Mouse (Mus musculus) ZHBTc4 (cell line): ENCODE data around the gene Nipa1.

ENCODE experiments used
- DNase-seq: peaks from one replicate; pipeline ENCODE4 v3.0.0-alpha.2; 2011; ENCODE audit warnings: low read depth, low spot score

The Nipa1 gene

DNA sequence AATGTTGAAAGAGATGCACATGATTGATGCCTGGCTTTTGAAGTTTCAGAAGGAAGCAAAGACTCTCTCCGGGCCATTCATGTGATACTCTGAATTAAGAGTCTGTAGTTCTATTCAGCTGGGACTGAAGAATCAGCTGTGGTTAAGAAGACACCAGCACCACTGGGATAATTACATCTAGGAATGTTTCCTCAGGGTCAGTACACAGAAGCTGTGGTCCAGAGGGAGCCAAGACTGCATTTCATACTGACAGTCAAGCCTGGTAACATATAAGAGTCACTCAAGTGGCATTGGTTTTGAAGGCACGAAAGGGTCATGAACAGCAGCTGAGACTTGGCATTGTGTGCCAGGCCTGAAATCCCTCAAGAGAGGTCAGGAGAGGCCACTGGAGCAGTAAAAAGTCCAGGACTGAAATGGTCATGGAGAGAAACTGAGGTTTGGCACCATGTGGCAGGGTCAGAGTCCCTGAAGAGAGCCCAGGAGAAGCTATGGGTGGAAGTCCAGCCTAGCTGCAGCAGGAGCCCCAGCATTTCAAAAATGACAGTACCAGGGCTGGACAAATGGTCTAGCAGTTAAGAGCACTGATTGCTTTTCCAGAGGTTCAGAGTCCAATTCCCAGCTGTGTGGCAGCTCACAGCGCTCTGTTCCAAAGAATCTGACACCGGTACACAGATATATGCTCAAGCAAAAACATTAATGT lies 9.3 kb downstream of the Nipa1 start:
- DNase-seq: no peak

DNA sequence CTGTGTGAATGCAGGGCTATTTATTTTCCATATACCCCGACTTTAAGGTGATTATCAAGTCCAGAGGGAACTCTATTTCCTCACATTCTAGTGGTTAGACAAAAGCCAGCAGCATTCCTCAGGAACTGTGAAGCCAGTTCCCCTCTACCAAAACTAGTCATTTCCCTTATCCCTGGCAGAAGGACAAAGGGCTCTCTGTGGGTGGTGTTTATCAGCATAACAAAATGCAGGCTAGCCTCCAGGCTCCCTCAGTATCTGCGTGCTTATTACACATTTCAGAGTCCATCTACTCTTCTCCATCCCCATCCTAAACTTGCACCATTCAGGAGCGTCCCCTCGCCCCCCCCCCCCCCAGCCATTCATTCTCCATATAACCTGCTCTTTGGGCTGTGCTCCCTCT lies 20.8 kb downstream of the Nipa1 start:
- peak; percentile 83 for DNase-seq

DNA sequence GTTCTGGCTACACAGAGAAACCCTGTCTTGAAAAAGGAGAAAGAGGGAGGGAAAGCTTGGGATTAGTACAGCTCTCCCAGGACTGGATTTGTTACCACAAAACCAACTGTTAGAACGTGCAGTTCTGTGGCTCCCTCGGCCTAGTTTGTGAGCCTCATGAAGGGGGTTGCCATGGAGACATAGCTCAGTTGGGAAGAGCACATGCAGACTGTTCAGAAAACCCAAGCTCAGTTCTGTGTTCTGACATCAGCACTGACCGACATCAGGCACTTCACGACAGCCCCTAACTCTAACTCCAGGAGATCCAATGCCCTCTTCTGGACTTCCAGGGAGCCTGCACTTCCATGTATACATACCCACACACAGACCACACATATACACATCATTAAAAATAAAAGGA lies 24.7 kb downstream of the Nipa1 start:
- DNase-seq: peak; percentile 23

DNA sequence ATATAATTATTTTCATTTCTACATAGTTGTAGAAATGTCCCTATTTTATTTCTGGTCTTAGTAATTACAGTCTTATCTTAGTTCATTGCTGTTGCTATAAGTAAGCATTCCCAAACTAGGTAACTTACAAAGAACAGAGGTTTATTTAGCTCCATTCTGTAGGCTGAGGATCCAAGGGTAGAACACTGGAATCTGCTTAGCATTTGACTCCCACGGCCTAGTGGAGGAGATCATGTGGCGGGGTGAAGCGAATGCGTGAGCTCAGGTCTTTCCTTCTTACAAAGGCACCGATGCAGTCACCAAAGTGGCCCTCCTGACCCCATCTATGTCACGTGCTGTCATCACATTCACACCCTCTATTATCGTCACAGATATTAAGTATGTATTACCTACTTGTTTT lies 27.9 kb downstream of the Nipa1 start:
- no peak for DNase-seq

DNA sequence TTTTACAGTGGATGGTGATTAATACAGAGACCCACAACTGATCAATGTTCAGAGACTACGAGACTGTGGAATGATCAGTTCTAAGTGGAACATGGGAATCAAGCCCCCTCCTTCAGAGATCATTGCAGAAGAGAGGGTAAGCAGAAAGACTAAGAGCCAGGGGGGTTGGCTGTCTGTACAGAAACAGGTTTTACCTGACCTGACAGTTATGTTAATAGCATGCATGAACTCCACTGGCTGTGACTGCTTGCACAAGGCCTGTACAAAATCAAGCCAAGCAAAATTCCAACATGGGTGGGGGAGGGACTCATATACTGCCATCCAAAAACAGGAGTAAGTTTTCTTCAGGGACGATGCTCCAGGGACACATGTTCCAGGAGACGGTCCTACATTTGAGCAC lies 28.6 kb downstream of the Nipa1 start:
- DNase-seq: peak; percentile 31

DNA sequence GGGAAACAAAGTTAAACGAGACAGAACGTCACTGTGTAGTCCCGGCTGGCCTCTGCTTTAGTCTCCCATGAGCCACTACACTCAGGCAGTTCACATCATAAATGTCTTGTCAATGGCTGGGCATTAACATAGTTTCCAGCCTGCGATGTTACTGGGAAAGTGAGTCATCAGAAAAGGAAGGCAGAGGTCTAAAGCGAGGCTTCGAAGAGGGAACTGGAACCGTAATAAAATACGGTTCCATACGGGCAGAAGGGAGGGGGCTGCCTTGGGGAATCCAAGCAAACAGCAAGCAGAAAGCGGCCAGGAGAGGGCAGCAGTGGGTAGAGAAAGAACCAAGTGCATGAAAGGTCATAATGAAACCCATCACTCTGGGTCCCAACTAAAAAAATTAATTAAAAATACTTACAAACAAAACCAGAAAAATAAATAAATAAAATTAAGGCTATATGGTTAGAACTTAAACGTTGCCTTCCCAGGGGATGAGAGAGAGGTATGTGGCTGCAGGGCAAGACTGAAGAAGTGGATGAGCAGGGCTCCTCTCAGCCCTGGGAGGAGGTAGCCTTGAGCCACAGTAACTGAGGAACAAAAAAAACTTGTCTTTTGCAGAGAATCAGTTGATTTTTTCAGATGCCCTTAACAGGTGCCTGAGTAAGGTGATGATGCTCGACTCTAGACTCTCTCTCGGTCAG lies 33.1 kb downstream of the Nipa1 start:
- DNase-seq: peak; percentile 80

DNA sequence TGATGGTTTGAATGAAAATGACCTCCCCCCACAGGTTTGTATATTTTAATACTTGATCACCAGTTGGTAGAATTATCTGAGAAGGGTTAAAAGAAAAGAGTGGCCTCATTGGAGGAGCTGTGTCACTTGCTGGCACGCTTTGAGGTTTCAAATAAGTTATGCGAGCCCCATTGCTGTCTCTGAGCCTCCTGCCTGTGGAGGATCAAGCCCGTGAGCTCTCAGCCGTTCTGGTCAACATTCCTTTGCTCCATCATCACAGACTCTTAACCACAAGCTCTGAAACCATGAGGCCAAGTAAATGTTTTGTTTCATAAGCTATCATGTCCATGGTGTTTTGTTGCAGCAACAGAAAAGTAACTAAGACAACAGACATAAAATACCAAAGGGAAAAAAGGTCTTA lies 35.0 kb downstream of the Nipa1 start:
- no peak for DNase-seq

DNA sequence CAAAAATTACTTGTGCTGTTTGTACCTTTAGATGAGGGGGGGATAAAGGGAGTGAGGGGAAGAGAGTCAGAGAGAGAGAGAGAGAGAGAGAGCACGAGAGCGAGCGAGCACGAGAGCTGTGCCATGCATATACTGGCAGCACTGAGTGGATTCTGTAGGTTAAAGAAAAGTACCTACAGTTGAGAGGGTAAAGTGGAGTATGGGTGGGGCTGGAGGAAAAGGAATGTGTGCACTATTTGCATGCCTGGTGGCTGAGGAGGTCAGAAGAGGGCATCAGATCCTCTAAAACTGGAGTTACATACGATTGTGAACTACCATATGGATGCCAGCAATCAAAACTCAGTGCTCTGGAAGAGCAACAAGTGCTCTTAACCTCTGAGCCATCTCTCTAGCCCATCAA lies 36.6 kb downstream of the Nipa1 start:
- peak; percentile 51 for DNase-seq

DNA sequence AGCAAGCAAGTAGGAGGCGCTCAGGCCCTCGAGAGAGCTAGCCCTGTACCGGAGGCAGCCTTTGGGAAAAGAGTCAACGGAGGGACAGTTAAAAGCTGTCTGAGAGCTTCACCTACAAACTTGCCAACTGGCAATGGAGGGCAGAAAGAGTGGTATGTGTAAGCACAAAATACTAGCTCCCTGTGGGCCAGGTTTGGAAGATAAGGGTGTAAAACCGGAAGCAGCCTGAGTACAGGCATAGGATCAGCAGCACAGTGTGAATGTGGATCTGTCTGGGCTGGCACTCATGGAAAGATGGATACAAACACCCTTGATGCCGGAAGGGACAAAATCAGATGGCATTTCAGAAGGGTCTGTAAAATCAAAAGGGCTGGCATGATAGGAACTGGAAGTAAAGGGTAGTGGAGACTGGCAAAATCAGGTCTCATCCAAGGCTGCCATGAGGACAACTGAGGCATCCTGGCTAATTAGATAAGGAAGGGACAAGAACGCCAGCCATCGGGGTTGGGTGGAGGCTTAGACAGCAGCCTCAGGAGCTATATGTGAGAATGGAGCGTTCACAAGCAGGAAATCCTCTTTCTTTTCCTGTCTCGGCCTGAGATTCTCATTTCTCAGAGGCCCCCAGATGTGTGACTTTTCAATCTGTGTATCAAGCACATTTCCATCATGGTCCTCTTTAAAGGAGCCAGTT lies 37.6 kb downstream of the Nipa1 start:
- DNase-seq: no peak

DNA sequence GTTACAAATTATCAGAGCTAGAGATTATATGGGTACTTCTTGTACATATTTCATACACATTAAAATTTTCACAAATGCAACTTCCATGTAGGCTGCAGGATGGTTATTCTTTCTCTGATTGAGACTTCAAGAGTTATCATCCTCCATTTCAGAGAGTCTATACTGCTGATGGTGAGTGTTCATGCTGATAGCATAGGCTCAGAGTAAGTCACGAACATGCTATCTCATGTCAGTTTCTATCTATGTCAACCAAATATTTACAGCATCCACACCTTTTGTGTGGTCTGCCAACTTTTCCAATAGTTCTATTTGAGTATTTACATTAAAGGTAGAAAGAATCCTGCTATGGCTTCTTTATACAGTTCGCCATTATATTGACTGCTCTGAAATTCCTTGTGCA lies 38.2 kb downstream of the Nipa1 start:
- DNase-seq: no peak

DNA sequence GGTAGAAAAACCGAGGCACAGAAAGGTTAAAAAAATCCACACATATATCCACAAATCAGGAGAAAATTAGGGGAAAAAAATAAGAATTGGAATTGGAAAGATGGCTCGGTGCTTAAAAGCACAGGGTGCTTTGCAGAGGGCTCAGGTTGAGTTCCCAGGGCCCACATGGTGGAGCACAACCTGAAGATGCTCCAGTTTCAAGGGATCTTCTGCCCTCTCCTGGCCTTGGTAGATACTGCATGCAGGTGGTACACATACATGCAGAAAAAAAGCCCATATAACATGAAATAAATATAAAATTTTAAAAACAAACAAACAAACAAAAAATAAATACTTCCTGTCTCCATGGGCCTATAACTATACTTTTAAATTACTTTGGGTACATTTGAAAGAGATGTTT lies 45.3 kb downstream of the Nipa1 start:
- peak; percentile 64 for DNase-seq

DNA sequence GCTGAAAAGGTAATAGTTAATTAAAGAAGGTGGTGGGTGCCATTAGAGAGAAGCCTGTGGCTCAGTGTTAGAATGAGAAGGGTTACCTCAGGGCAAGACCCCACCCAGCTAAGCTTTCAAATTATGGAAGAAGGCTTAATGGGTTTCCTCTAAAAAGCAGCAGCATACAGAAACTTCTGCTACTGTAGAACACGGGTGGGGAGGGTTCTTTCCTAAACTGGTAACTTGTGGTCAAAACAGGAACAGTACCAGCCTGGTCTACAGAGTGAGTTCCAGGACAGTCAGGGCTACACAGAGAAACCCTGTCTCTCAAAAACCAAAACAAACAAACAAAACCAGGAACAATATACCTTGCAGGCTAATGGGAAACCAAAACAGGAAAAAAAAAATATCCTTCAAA lies 50.3 kb downstream of the Nipa1 start:
- DNase-seq: no peak

DNA sequence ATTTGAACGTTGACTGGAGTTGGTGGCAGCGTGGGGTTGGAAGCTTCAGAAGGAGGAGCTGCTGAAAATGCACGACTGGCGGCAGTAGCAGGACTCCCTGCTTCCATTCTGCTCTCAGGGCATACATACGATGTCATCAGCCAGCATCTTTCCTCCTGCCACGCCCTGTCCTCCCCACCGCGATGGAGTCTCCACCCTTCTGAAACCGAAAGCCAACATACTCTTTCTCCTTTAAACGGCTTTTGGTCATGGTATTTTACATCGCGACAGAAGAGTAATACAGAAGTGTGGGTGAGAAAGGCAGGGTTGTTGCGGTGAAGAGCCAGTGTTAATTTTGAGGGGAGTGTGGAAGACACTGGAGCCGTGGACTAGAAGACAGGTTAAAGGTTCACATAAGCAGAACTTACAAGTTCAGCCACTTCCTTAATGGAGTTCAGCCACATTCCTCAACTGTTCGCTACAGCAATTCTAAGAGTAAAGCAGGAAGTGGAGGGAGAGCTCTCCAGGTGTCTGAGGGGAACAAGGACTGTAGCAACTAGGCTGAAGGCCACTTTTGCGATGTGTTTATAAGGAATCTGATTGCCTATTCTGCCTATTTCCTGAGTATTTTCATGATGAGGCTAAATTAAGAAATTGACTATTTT lies 51.4 kb downstream of the Nipa1 start:
- peak; percentile 66 for DNase-seq

DNA sequence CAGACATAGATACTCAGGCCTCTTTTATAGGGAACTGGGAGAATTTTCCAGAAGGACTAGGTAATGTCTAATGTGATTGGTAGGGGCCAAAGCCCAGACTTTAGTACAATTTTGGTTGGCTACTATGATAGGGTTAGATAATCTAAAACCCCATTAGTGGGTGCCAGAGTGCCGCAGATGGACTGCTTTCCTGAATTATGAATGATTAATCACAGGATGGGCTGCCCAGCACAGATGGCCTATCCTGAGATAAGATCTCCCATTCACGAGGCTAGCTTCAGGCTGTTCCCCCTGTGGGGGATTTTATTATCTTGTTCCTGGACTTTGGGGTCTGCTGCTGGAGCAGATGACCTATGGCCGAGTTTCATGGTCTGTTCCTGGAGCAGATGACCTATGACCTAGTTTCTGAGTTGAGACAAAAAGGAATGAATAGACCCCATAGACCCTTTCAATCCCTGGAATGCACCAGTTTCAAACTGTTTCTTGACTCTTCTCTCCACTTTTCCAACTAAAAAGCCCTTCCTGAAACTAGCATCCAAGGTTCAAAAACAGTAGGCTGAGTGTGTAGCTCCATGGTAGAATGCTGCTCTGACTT lies 52.8 kb downstream of the Nipa1 start:
- no peak for DNase-seq

DNA sequence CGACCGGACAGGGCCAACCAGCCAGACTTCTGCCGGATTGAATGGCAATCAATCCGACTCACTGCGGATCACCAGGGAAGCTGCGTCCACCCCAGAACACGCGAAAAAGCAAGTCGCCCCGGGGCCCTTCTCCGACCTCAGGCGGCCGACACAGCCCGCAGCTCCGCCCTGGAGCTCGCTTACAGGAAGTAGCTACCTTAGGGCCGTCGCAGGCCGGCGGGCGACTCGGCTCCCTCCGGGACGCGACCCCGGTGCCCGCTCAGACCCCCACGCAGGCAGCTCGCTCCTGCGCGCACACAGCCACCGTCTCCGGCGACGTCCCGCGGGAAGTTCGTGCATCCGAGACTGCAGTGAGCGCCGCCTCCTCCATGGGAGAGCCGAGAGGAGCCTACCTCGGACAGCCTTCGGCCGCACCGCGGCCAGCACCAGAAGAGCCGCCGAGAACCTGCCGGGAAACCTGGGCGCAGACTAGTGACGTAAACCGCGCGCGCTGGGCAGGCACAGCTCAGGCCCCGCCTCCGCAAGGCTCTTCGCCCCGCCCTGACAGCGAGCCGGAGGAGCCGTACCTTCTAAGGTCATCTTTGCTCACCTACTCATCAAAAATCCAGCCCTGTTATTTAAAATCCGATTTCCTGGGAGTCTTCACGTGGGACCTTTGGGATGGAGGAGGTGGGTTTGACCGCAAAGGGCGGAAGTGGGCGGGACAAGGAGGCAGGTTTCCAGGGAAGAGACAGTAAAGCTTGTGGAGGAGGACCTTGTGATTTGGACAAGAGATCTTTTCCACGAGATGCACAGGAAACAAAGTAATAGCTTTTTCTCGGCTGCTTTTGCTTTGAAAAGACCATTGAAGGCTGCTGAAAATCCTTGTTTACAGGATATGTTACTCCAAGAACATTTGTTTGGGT lies 57.5 kb downstream of the Nipa1 start, which contains the start of gene Nipa2:
Gene Nipa2 (minus strand): TSS at position 473 of the 905 bp plus-strand sequence.
- DNase-seq: peak; percentile 98

DNA sequence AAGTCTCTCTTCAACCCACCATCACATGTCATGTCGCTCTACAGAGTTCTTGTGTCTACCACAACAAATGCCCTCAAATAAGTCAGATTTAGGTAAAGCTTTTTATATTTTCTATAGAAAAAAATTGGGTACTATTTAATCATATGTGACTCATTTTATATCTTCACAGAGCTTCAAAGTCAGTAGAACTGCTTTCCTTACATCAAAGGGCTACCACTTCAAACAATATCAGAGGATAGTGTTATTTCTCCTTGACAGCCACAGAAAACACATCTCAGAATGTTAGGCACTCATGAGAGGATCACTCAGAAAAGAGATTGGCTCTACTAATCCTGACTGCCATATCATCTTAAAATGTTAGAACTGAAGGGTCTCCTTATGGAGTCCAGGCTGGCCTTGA lies 59.2 kb downstream of the Nipa1 start:
- no peak for DNase-seq

DNA sequence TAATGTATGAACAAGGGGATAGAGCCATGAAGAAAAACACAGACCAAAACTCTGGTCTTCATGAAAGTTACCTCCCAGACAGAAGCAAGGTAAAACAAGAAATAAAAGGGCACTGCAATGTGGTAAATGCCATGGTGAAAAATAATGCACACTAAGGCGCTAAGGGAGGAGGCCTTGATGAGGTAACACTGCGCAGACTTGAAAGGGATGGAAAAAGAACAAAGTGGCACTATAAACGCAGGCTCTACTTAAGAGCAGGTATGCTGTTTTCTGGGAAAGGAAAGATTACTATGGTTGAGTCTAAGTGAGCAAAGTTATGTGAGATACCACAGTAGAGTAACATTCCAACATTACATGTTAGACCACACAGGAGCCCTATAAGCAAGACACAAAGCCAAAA lies 60.0 kb downstream of the Nipa1 start:
- DNase-seq: no peak

DNA sequence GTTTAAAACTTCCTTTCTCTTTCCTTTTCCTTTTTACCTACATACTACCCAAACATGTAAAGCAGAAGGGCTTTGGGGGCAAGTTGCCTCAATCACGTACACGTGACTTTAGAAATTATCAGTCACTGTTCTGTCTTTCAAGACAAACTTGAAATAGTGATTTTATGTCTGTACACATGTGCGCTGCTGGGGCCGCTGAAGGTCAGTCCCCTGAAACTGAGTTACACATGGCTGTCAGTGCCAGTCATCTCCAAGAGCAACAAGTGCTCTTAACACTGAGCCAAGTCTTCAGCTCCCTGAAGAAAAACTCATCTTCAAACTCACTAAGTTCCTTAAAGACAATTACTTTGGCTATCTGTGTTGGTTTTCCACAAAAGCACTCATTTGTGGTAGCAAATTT lies 61.8 kb downstream of the Nipa1 start:
- no peak for DNase-seq

DNA sequence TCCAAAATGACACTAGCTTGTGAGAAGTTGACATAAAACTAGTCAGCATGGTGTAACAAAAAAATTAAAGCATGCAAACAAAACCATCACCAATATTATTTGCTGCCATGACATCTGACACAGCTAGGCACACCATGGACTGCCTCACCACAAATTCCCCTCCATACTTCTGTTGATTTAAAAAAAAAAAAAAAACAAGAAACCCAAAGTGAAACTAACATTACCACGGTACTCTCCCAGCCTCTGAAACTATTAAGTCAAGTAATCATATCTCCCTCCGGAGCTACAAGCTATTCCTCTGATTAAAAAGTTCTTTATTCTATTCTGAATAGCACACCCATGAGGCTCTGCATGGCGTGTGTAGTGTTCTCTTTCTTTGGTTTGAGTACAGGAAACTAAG lies 62.6 kb downstream of the Nipa1 start:
- no peak for DNase-seq

DNA sequence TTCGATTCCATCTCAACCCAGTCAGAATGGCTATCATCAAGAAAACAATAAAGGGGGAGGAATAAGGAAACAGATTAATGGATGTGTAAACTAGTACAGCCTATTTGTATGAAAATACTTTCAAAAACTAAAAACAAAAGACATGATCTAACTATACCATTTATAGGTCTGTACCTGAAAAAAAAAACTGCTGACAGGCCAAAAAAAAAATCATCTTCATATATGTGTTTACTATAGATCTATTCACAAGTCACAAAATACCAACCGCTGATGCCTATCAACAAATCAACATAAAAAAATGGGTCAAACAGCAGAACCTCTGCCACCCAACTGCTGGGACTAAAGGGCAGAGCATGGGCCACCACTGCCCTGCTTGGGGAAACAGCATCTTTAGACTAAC lies 63.7 kb downstream of the Nipa1 start:
- DNase-seq: no peak

DNA sequence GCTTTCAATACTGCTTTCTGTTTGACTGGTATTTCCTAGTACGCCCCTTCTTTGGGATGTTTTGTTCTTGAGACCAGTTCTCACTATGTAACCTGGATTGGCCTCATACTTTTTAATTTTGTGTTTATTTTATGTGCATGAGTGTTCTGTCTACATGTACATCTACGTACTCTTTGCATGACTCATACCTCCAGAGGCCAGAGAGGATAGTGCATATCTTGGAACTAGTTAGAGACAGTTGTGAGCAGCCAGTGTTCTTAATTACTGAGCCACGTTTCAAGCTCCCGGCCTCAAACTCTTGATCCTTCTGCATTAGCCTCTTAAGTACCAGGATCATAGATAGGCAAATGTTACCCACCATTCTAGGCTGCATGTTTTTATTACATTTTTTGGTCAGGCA lies 81.4 kb downstream of the Nipa1 start:
- no peak for DNase-seq
